In genomic region chr9:21768511-21769411, GRCm38 (mm10) we compare ENCODE assay signal across 8 mouse cellular contexts. TPM values are rescaled to one million over a fixed set of nuclear protein-coding genes. Genes with fewer than 3 reads are reported as not detected.
DNase-seq lines count a peak whose midpoint lies in the region; ATAC-seq lines count a peak whose summit lies in the region.

No protein-coding gene starts in this region.

- H3K9me3 ChIP-seq in liver, embryonic 12.5 days (replicated peaks): no peaks in the 10 kb centered on the region
- H3K9me3 ChIP-seq in heart, embryonic 11.5 days (replicated peaks; ENCODE audit: control insufficient read depth, low read length): no peaks in the 10 kb centered on the region
- no peaks in the 10 kb centered on the region for H3K9me3 ChIP-seq in limb, embryonic 11.5 days (ENCODE audit: control insufficient read depth, low read length)

- 0 out of 2 replicates have a peak, but pooled peaks cover 4% of the 10 kb centered on the region for H3K4me1 ChIP-seq in liver, embryonic 12.5 days
- peaks cover 23% of the 10 kb centered on the region for H3K4me1 ChIP-seq in heart, embryonic 11.5 days (ENCODE audit: control insufficient read depth, insufficient read depth, low read length)
- peaks cover 22% of the 10 kb centered on the region for H3K4me1 ChIP-seq in limb, embryonic 11.5 days (ENCODE audit: control insufficient read depth, insufficient read depth, low read length)

- 65% methylated on average over 13 of the region's 13 CpGs for WGBS in liver, embryonic 12.5 days (ENCODE audit: insufficient replicate concordance)
- 35% methylated on average over 13 of the region's 13 CpGs for WGBS in heart, embryonic 11.5 days (ENCODE audit: insufficient replicate concordance)
- 68% methylated on average over 13 of the region's 13 CpGs for WGBS in limb, embryonic 11.5 days

- H3K4me3 ChIP-seq in liver, embryonic 12.5 days: no peak overlapping the region
- no peak overlapping the region for H3K4me3 ChIP-seq in heart, embryonic 11.5 days (ENCODE audit: low read depth, low read length)
- H3K4me3 ChIP-seq in limb, embryonic 11.5 days (ENCODE audit: low read depth, low read length): no peak overlapping the region

- DNase-seq in liver: no peak
- peak; percentile 63 to 66 for DNase-seq in cerebellum, postnatal 25 days
- no peak for DNase-seq in limb, embryonic 11.5 days (ENCODE audit: low spot score)
- no peak for DNase-seq in left cerebral cortex, adult 18-20 months (ENCODE audit: low spot score in 2 of 2)
- DNase-seq in embryo, embryonic 10.5 days (ENCODE audit: low spot score): no peak
- DNase-seq in adrenal gland, adult (ENCODE audit: inconsistent age in 2 of 2, low spot score in 1 of 2): no peak

- no peaks in the 10 kb centered on the region for H3K27me3 ChIP-seq in liver, embryonic 12.5 days (replicated peaks)
- H3K27me3 ChIP-seq in heart, embryonic 11.5 days (ENCODE audit: control insufficient read depth, insufficient read depth, low read length): no peaks in the 10 kb centered on the region
- H3K27me3 ChIP-seq in limb, embryonic 11.5 days (ENCODE audit: control insufficient read depth, insufficient read depth, low read length): no peaks in the 10 kb centered on the region

- H3K36me3 ChIP-seq in liver, embryonic 12.5 days: peaks cover 36% of the 10 kb centered on the region
- peaks cover 28% of the 10 kb centered on the region for H3K36me3 ChIP-seq in heart, embryonic 11.5 days (ENCODE audit: control insufficient read depth, insufficient read depth, low read length)
- peaks cover 18% of the 10 kb centered on the region for H3K36me3 ChIP-seq in limb, embryonic 11.5 days (ENCODE audit: control insufficient read depth, insufficient read depth, low read length)

- no peak for ATAC-seq in liver, embryonic 12.5 days
- ATAC-seq in heart, embryonic 11.5 days (replicated peaks; ENCODE audit: insufficient number of reproducible peaks, low FRiP score, low TSS enrichment): no peak
- ATAC-seq in limb, embryonic 11.5 days (ENCODE audit: insufficient number of reproducible peaks, low FRiP score, low TSS enrichment, low read depth): no peak; the same call in 1 of the 2 replicates

- no peak overlapping the region for H3K4me2 ChIP-seq in liver, embryonic 12.5 days
- H3K4me2 ChIP-seq in heart, embryonic 11.5 days: no peak overlapping the region
- peak overlapping the region; percentile 17 for H3K4me2 ChIP-seq in limb, embryonic 11.5 days (ENCODE audit: low read depth, severe bottlenecking)

- H3K27ac ChIP-seq in liver, embryonic 12.5 days: peak overlapping the region; percentile 51
- H3K27ac ChIP-seq in heart, embryonic 11.5 days (ENCODE audit: low read depth, low read length): peak overlapping the region; percentile 72
- H3K27ac ChIP-seq in limb, embryonic 11.5 days (replicated peaks; ENCODE audit: low read depth, low read length): peak overlapping the region; percentile 96

- H3K9ac ChIP-seq in liver, embryonic 12.5 days: no peak overlapping the region
- H3K9ac ChIP-seq in heart, embryonic 11.5 days (ENCODE audit: low read depth, low read length): peak overlapping the region; percentile 53
- H3K9ac ChIP-seq in limb, embryonic 11.5 days (ENCODE audit: low read length): 0 out of 2 replicates have a peak overlapping the region, but pooled peaks have one; percentile 27

RNA-seq across cellular contexts. Expression of gene Spc24, which starts 8.7 kb away (rescaled TPM):
- polyA plus RNA-seq in liver, embryonic 12.5 days (2016; fragmentation: Nextera tagmentation; extraction: Ambion mirVana): 112 and 114 TPM in 2 replicates
- 90.5 and 103 TPM in 2 replicates for polyA plus RNA-seq in heart, embryonic 11.5 days (2014; fragmentation: Nextera tagmentation; extraction: Ambion mirVana)
- 176 and 183 TPM in 2 replicates for polyA plus RNA-seq in limb, embryonic 11.5 days (2014; fragmentation: Nextera tagmentation; extraction: Ambion mirVana)
- total RNA-seq in left cerebral cortex, adult 18-20 months (2021): 1 to 10 TPM; 3.1 to 5.0 TPM

RNA-seq across cellular contexts. Expression of gene Kank2, which starts 29.8 kb away (rescaled TPM):
- polyA plus RNA-seq in liver, embryonic 12.5 days (2016; fragmentation: Nextera tagmentation; extraction: Ambion mirVana): 5.0 and 5.5 TPM in 2 replicates
- polyA plus RNA-seq in heart, embryonic 11.5 days (2014; fragmentation: Nextera tagmentation; extraction: Ambion mirVana): 8.9 and 9.0 TPM in 2 replicates
- 11.6 and 12.7 TPM in 2 replicates for polyA plus RNA-seq in limb, embryonic 11.5 days (2014; fragmentation: Nextera tagmentation; extraction: Ambion mirVana)
- 1 to 10 TPM; 8.4 to 9.1 TPM for total RNA-seq in left cerebral cortex, adult 18-20 months (2021)

RNA-seq across cellular contexts. Expression of gene Ldlr, which starts 45.5 kb away (rescaled TPM):
- 31.1 and 32.9 TPM in 2 replicates for polyA plus RNA-seq in liver, embryonic 12.5 days (2016; fragmentation: Nextera tagmentation; extraction: Ambion mirVana)
- 11.1 and 16.0 TPM in 2 replicates for polyA plus RNA-seq in heart, embryonic 11.5 days (2014; fragmentation: Nextera tagmentation; extraction: Ambion mirVana)
- polyA plus RNA-seq in limb, embryonic 11.5 days (2014; fragmentation: Nextera tagmentation; extraction: Ambion mirVana): 15.2 and 23.2 TPM in 2 replicates
- 10 to 100 TPM; 16.2 to 27.7 TPM for total RNA-seq in left cerebral cortex, adult 18-20 months (2021)

Comparison
In these comparisons a context has a peak if more than half of its experiments do, and no peak if none do; other contexts are left out.
1. DNase-seq: peak in cerebellum, postnatal 25 days (2 of 2); none in liver (single experiment), limb, embryonic 11.5 days (single experiment), left cerebral cortex, adult 18-20 months (0 of 2), embryo, embryonic 10.5 days (single experiment) and adrenal gland, adult (0 of 2).
2. Peak in every context shown above with its lines, with median percentiles within 50 percentile points of each other: H3K27ac ChIP-seq.